Mouse (Mus musculus) cerebellum, postnatal 14 days (tissue): ENCODE results near the gene Spaca7.
"Not testable (repeated sequence)": the region's sequence is repeated elsewhere in the genome, so short reads cannot be mapped to it uniquely, and the experiment has no call there.

Experiments
- DNase-seq, 2 experiments: peaks; one replicate each; pipeline ENCODE4 v3.0.0; 2021; ENCODE audit warnings: mixed read lengths in 2 of 2

The Spaca7 gene

DNA sequence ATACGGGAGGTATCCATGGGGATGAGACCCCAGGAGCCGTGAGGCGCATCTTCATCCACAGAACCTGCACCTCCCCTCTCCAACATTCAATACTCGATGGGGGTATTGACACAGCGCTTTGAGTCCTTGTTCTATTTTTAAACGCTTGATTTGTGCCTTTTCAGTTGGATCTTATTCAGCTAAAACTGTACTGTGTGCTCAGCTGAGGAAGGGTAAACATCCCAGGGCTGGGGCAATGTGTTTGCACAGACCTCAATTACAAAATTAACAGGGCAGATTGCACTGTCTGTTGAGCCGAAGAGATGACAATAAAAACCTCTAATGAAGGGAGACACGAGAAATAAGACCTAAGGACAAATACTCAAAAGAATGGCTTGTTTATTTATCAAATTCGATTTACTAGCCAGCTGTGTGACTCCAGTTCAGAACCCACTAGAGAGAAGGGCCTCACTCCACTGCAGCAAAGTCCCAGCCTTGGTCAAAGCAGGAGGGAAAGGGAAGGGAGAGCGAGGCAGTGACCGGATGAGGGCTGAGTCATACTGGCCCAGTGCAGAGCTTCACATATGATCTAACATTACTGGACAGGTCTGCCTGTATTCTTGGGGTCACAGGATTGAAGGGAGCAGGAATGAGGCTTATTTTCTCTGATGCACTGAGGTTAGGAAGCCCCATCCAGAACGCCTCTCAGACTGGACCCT, 37.1 kb downstream of the Spaca7 start:
- no peak for DNase-seq

DNA sequence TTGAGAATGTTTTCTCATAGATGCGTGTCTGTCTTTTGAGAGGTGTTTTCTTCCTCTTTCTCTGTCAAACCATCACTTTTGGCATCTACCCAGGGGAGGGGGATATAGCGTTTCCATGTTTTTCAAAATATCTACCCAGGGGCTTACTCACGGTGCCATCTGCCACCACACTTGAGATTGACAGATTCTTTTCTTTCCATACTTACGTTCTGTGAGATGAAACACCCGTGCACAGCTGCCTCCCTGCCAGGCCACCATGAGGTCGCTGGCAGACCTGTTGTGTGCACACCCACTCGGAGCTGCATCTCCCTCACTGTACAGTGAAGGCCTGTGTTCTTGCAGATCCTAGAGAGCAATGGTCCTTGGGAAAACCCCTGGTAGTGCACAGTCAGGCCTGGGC, 40.4 kb downstream of the Spaca7 start:
- no peak for DNase-seq

GRCm38 (mm10) chr8:12617369-12617768, 44.5 kb downstream of the Spaca7 start:
- DNase-seq: not testable (repeated sequence)

DNA sequence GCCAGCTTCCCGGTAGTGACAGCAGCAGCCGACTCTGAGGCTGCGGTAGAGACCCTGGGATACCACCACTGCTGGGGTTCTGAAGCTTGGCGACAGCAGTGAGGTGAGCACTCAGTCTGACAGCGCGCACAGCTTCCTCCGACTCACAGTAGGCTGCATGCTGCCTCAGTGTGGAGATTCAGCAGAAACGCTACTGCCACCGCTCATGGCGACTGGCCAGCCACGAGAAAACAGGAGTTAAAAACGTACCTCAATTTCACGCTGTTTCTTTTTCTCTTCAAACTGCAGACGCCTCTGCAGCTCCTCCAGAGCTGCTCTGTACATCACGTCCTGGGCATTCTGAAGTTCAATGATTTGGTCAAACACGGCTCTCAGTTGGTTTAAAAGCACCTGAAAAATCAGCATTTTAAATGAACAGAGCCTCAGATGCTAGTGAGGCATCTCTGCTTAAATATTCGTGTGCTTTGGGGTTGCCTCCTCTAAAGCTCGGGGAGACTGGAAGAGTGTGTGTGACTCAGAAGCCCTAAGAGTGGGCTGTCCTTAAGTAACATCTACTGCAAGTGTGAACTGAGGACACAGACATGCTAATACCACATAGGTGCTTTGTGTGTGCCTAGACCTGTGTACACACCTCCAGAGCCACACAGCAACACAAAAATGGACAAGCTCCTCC, 48.9 kb downstream of the Spaca7 start:
- no peak for DNase-seq

- no peak for DNase-seq
Observed at GRCm38 (mm10) chr8:12625890-12626289, 53.1 kb downstream of the Spaca7 start.

GRCm38 (mm10) chr8:12629079-12629478, 56.2 kb downstream of the Spaca7 start:
- DNase-seq: peak; percentile 76 to 77

- no peak for DNase-seq
Observed at GRCm38 (mm10) chr8:12635366-12635765, 62.5 kb downstream of the Spaca7 start.

- DNase-seq: no peak
Observed at GRCm38 (mm10) chr8:12638446-12638845, 65.6 kb downstream of the Spaca7 start.

GRCm38 (mm10) chr8:12641527-12641926, 68.7 kb downstream of the Spaca7 start:
- DNase-seq: no peak

- DNase-seq: no peak
Observed at GRCm38 (mm10) chr8:12644341-12644740, 71.5 kb downstream of the Spaca7 start.

DNA sequence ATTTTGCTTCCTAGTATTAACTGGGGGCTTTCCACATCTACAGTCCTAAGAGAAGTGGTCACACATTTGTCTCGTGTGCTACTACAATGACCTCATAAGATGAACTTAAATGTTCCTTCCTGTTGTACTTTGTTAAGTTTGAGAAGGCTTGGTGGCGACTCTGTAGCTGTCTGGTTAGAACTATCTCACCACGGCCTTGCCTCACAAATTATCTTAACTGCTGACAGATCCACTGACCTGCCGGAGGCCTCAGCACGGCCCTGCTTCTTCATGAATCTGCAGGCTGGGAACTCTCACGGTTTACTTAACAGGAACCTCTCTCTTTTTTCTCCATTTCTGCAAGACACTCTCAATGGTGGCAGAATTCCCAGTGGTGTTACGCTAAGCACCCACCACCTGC, 72.1 kb downstream of the Spaca7 start:
- no peak for DNase-seq

GRCm38 (mm10) chr8:12646536-12646935, 73.7 kb downstream of the Spaca7 start:
- DNase-seq: no peak

GRCm38 (mm10) chr8:12648951-12649350, 76.1 kb downstream of the Spaca7 start:
- DNase-seq: no peak
